Mouse (Mus musculus) heart, embryonic 14.5 days (tissue): Measurements from ENCODE around the gene Npy. TPM values are rescaled to one million over a fixed set of nuclear protein-coding genes. Genes with fewer than 3 reads are reported as not detected.
A peak's percentile ranks its signal among the peaks of the same experiment; 100 is the strongest.

ENCODE experiments used
- ATAC-seq: fragments of 200-750 bp; cut with Nextera tagmentation; 2 replicates; pipeline ENCODE4 v1.8.0; 2017; ENCODE audit warnings: low read depth, moderate TSS enrichment; ENCODE audit not compliant: insufficient number of reproducible peaks, insufficient read depth, low FRiP score
- H3K27ac ChIP-seq, 2 experiments: fragments of 200-500 bp in 1 of 2; fragments of 300-500 bp in 1 of 2; sonication (generic) in 1 of 2; replicated peaks in 1 of 2; 2 replicates each; pipeline ENCODE4 v1.5.1; 2012 to 2014; ENCODE audit warnings: low read depth in 2 of 2, low read length in 2 of 2, control low read depth in 1 of 2, mild to moderate bottlenecking in 1 of 2, mixed read lengths in 1 of 2; ENCODE audit not compliant: control insufficient read depth in 1 of 2, insufficient read depth in 1 of 2
- H3K27me3 ChIP-seq: fragments of 300-500 bp; sonication (generic); 2 replicates; pipeline ENCODE4 v1.6.1; 2014; ENCODE audit warnings: mild to moderate bottlenecking, low read length, control low read depth; ENCODE audit not compliant: control insufficient read depth, insufficient read depth
- H3K36me3 ChIP-seq: fragments of 300-500 bp; sonication (generic); 2 replicates; pipeline ENCODE4 v1.6.1; 2014; ENCODE audit warnings: mild to moderate bottlenecking, control low read depth, low read length, mixed read lengths; ENCODE audit not compliant: control insufficient read depth, insufficient read depth
- H3K4me1 ChIP-seq, 2 experiments: fragments of 200-500 bp in 1 of 2; fragments of 300-500 bp in 1 of 2; sonication (generic) in 1 of 2; 2 replicates each; pipeline ENCODE4 v1.6.1; 2012 to 2014; ENCODE audit warnings: low read length in 2 of 2, control low read depth in 1 of 2, mixed read lengths in 1 of 2; ENCODE audit not compliant: control insufficient read depth in 2 of 2, insufficient read depth in 2 of 2
- H3K4me2 ChIP-seq: fragments of 300-500 bp; sonication (generic); 2 replicates; pipeline ENCODE4 v1.6.1; 2014; ENCODE audit warnings: mild to moderate bottlenecking, low read length
- H3K4me3 ChIP-seq, 2 experiments: fragments of 200-500 bp in 1 of 2; fragments of 300-500 bp in 1 of 2; sonication (generic) in 1 of 2; 2 replicates each; pipeline ENCODE4 v1.5.1; 2012 to 2014; ENCODE audit warnings: low read length in 2 of 2, mild to moderate bottlenecking in 2 of 2, control low read depth in 1 of 2, low read depth in 1 of 2, moderate library complexity in 1 of 2; ENCODE audit not compliant: control insufficient read depth in 1 of 2, insufficient read depth in 1 of 2
- H3K9ac ChIP-seq: fragments of 300-500 bp; sonication (generic); 2 replicates; pipeline ENCODE4 v1.6.1; 2014; ENCODE audit warnings: mild to moderate bottlenecking, low read length
- H3K9me3 ChIP-seq: fragments of 300-500 bp; sonication (generic); 2 replicates; pipeline ENCODE4 v1.6.1; 2016; ENCODE audit warnings: low read length, control low read depth; ENCODE audit not compliant: control insufficient read depth
- WGBS: fragments of 180-500 bp; shearing (Covaris S2); extraction: QIAGEN DNeasy Blood & Tissue Kit; methylation state at CpG from one replicate; pipeline ENCODE4 v1.1.7; 2014; 5-methylcytosine and 5-hydroxymethylcytosine counted together
- polyA plus RNA-seq: library from polyadenylated mRNA; unstranded; fragments of >200 nt; fragmentation: Nextera tagmentation; extraction: Ambion mirVana; gene quantifications from 2 replicates; pipeline ENCODE4 v1.2.1, GENCODE M21; 2014

The Npy gene
- 2.2 and 2.6 TPM in 2 replicates for polyA plus RNA-seq

- Histone ChIP-seq H3K4me3 (peak within 1 kb of the TSS; percentile 42 to 55), H3K27me3 (peaks cover 59% of the 10 kb centered on the region), H3K9ac (peak within 1 kb of the TSS; percentile 56; the same call in 1 of the 2 replicates), H3K27ac (no peak within 1 kb of the TSS), H3K36me3 (no peaks in the 10 kb centered on the region), H3K9me3 (no peaks in the 10 kb centered on the region), H3K4me2 (peak within 1 kb of the TSS; percentile 97), H3K4me1 (no peaks in the 10 kb centered on the region; a peak in 1 of 4 replicates)
- WGBS = 2% methylated on average over 66 of the region's 66 CpGs
- ATAC-seq = 0 out of 2 replicates have a peak, but pooled peaks have one; percentile 35
These were observed at the start of gene Npy for GRCm38 (mm10) chr6:49821961-49822870. Gene Npy, plus strand, starts transcription at chr6:49822710.

- Histone ChIP-seq H3K4me3 (no peak overlapping the region), H3K4me1 (0 out of 4 replicates have a peak, but pooled peaks cover 0 to 2% of the 10 kb centered on the region in 2 experiments), H3K36me3 (no peaks in the 10 kb centered on the region), H3K4me2 (no peak overlapping the region), H3K9ac (no peak overlapping the region), H3K27me3 (no peaks in the 10 kb centered on the region), H3K9me3 (no peaks in the 10 kb centered on the region), H3K27ac (no peak overlapping the region)
- ATAC-seq = no peak
- WGBS = 57% methylated on average over 8 of the region's 8 CpGs
These were observed 47.5 kb upstream of the Npy start for GRCm38 (mm10) chr6:49775006-49775405.

GRCm38 (mm10) chr6:49778109-49778508 is 44.4 kb upstream of the Npy start:
- H3K4me3 ChIP-seq = no peak overlapping the region
- H3K4me1 ChIP-seq = no peaks in the 10 kb centered on the region
- H3K4me2 ChIP-seq = no peak overlapping the region
- H3K27me3 ChIP-seq = no peaks in the 10 kb centered on the region
- ATAC-seq = no peak
- whole genome bisulfite sequencing = 65% methylated on average over 13 of the region's 13 CpGs
- H3K36me3 ChIP-seq = no peaks in the 10 kb centered on the region
- no peaks in the 10 kb centered on the region for H3K9me3 ChIP-seq
- no peak overlapping the region for H3K9ac ChIP-seq
- no peak overlapping the region for H3K27ac ChIP-seq

DNA sequence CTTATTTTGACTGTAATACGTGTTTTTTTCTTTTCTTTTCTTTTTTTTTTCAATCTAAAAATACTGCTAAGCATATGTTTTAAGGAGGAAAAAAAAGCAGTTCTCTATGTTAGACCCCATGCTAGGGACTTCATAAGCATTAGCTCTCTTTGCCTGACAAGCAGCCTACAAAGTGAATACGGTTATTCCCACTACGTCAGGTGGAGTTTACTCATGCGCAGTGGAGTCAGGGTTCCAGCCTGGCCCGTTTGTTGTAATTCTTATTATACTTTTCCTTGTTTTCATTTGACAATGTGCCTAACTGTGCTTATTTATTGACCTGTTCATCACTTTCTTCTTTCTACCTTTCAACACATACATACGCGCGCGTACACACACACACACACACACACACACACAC is 43.8 kb upstream of the Npy start:
- no peak overlapping the region for H3K4me3 ChIP-seq
- no peaks in the 10 kb centered on the region for H3K27me3 ChIP-seq
- no peak overlapping the region for H3K4me2 ChIP-seq
- H3K9ac ChIP-seq = no peak overlapping the region
- ATAC-seq = no peak
- WGBS = 93% methylated on average over 9 of the region's 9 CpGs
- no peak overlapping the region for H3K27ac ChIP-seq
- no peaks in the 10 kb centered on the region for H3K36me3 ChIP-seq
- H3K4me1 ChIP-seq = no peaks in the 10 kb centered on the region
- no peaks in the 10 kb centered on the region for H3K9me3 ChIP-seq

DNA sequence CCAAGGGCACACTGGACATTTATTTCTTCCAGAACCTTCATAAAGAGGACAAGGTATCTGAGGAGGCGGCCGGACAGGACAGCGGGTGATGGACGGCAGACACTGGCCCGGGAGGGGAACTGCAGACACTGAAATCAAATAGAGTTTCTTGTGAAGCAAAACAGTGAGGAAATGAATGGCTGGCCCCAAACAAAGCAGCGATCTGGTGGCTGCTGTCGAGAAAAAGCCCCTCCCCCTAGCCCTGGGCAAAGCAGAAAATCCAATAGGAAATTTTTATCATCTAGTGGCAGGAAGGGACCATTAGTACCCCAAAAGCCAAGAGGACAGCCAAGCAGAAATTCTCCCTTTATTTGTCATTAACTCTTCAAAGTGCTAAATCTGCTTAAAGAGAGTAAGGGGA is 42.9 kb upstream of the Npy start:
- H3K9ac ChIP-seq = no peak overlapping the region
- H3K4me2 ChIP-seq = no peak overlapping the region
- no peak for ATAC-seq
- no peaks in the 10 kb centered on the region for H3K9me3 ChIP-seq
- H3K36me3 ChIP-seq = no peaks in the 10 kb centered on the region
- no peak overlapping the region for H3K27ac ChIP-seq
- WGBS = 49% methylated on average over 7 of the region's 7 CpGs
- no peaks in the 10 kb centered on the region for H3K27me3 ChIP-seq
- no peak overlapping the region for H3K4me3 ChIP-seq
- no peaks in the 10 kb centered on the region for H3K4me1 ChIP-seq

GRCm38 (mm10) chr6:49780846-49781400 is 41.6 kb upstream of the Npy start:
- Histone ChIP-seq H3K27me3 (no peaks in the 10 kb centered on the region), H3K4me1 (no peaks in the 10 kb centered on the region), H3K4me3 (no peak overlapping the region), H3K4me2 (no peak overlapping the region), H3K9me3 (no peaks in the 10 kb centered on the region), H3K36me3 (no peaks in the 10 kb centered on the region), H3K9ac (no peak overlapping the region), H3K27ac (no peak overlapping the region)
- no peak for ATAC-seq
- 75% methylated on average over 9 of the region's 9 CpGs for WGBS

GRCm38 (mm10) chr6:49781852-49782251 is 40.7 kb upstream of the Npy start:
- Histone ChIP-seq H3K27ac (no peak overlapping the region), H3K36me3 (no peaks in the 10 kb centered on the region), H3K4me3 (no peak overlapping the region), H3K4me2 (no peak overlapping the region), H3K9me3 (no peaks in the 10 kb centered on the region), H3K27me3 (no peaks in the 10 kb centered on the region), H3K9ac (no peak overlapping the region), H3K4me1 (no peaks in the 10 kb centered on the region)
- no peak for ATAC-seq
- WGBS = 77% methylated on average over 5 of the region's 5 CpGs
